Mouse (Mus musculus) activated CD4-positive, CD25-positive, alpha-beta regulatory T cell, adult 4 months (primary cell): Measurements from ENCODE around the gene a. TPM values are rescaled to one million over a fixed set of nuclear protein-coding genes. Genes with fewer than 3 reads are reported as not detected.
"Not testable (repeated sequence)": the region's sequence is repeated elsewhere in the genome, so short reads cannot be mapped to it uniquely, and the experiment has no call there.

Experiments
- ATAC-seq: one replicate; pipeline ENCODE4 v1.8.0; 2017
- polyA plus RNA-seq, 2 experiments: library from polyadenylated mRNA; unstranded; fragments of 100-300 nt; shearing (Covaris generic); gene quantifications; one replicate each; pipeline ENCODE4 v1.2.1; 2017

The a gene
- polyA plus RNA-seq, 2 experiments from 2014 or later: not detected

DNA sequence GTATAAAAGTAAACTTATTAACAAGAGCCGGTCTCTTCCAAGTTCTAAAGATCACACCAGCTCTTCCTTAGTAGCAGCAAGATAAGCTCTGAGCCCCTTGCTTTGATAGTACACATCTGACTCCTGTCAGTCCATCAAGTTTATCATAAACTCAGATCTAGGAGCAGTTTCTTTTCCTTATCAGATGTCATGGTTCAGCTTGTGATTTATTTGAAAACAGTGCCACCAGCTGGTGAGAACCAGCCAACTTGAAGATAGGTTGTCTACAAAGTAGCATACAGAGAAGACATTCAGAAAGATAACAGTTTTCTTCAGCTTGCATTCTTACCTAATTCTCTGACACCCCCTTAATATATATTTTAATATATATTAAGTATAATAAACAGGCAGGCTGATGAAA is 64.2 kb downstream of the a start:
- peak; percentile 40 for ATAC-seq

DNA sequence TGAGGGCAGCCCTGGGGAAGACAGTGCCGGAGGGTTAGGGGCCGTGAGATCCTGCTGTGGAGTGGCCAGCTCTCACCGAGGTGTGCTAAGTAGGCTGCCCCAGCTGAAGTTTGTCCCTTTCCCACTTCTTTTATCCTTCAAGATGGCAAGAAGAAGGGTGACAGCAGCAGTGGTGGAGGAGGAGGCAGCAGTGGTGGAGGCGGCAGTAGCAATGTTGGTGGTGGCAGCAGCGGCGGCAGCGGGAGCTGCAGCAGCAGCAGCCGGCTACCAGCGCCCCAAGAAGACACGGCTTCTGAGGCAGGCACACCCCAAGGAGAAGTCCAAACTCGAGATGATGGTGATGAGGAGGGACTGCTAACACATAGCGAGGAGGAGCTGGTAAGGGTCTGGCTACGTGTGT is 72.5 kb downstream of the a start:
- ATAC-seq: no peak

DNA sequence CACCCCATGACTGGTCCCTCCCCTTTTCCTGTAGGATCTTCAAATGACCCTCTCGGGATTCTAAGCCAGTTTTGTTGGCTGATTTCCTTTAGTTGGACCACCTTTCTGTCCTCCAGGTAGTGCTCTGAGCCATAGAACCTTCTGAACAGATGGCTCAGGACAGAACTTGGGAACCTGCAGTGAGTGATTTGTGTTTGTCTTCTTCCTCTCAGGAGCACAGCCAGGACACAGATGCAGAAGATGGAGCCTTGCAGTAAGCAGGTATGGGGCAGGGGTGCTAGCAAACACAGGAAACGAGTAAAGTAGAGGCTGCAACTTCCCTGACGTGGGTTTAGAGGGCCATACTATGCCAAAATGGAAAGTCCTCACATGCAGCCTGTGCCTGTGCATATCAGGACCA is 74.5 kb downstream of the a start:
- no peak for ATAC-seq

DNA sequence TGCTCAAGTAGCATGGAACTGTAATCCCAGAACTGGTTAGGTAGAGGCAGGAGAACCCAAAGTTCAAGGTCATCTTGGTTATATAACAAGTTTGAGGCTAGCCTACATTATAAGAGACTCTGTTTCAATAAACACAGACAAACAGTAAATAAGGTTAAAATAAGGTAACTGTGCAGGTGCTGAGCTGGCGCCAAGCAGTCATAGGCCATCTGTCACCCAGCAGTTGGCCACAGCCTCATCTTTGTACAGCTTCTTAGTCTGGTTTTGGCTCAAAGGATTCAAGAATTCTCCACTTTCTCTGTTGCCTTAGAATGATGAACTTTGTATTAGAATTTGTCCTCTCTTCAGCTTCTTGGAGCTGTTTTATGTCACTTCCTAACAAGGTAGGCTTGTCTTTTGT is 76.9 kb downstream of the a start:
- no peak for ATAC-seq

DNA sequence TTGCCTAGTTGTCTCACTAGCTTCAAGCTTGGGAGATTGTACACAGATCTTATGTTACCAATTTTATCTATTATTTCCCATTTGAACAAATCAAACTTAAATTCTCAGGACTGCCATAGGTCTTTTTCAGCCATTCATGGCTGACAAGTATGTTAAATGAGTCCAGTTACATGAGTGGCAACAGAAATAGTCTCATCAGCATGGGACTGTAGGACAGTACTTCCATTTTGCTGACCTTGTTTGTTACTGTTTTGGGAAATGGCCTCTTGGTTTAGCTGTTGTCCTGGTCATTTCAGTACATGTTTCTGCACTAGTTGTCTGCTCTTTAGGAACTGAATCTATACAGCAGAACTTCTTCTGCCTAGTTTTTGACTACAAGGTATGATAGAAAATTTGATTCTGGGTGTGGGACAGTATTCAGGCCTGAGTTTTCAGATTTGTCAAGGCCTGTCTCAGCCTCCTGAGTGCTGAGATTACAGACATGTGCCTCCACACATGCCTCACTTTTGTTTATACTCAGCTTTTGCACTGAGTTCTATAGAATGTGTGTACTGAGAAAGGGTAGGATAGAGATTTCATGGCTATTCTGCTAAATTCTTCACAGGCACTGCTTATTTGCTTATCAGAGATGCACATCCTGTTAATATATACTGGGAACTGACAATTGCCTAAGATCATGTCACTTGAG is 78.9 kb downstream of the a start:
- no peak for ATAC-seq

DNA sequence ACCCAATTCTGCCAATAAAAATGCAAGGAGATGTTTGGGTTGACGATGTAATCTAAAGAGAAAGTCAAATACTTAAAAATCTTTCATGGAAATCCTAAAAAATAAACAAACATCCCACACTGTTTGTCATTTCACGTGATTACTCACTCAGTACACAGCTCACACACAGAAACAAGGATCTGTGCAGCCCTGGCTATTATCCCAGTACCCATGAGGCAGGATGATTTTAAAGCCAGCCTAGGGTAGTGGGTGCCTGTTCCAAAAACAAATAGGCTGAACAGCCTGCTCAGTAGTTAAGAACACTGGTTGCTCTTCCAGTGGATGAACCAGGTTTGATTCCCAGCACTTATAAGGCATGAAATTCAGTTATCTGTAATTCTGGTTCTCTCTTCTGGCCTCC is 85.4 kb downstream of the a start:
- ATAC-seq: no peak

DNA sequence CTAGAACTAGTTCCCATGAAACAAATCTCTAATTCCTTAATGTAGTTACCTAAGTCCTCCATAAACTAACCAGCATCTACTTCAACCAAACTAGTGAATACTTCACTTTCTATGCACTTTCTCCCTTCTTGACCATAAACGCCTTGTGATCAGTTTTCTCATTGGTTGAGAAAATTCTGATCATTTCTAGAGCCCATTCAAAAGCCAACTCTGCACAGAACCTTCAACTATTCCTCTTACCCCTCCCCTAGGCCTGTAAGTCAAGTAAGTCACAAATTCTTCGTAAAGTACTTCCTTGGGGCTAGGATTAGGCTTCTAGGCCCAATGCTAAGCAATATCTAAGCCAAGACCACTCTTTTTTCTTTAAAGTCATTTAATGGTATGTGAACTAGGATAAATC is 100.4 kb downstream of the a start:
- ATAC-seq: no peak

DNA sequence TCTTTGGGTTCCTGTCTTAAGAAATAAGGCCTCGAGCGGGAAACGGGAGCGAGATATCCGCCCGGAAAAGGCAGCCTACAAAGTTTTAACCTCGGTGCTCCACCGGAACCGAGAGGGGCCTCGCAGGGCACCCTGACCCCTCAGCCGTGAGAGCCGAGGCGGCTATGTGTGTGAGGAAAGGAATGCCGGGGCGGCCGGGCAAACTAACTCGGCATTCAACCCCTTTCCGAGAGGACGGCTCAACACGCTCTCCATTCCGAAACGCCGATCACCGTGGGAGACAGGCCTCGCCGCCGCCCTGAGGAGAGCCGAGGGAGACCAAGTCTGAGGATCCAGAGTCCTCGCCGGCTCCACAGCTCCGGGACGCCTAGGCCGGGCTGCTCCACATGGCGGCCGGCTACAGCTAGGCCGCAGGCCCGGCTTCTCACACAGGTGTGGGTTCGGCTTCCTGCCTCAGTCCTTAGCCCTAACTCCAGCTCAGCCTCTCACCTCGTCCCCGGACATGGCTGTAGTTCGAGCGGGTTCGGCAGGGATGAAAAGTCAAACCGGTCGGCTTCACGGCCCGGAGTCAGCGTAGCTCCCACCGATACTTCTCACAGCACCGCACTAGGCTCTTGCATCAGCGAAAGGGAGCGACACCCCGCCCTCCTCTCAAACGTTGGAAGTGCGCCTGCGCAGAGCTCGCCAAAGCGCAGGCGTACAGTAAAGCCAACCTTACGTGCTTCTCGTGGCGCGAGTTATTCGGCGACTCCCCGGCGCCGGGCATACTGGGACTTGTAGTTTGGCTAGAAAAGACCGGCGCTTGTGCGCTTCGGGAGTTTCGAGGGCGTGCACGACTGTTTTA is 101.2 kb downstream of the a start, which contains the start of gene Eif2s2:
Gene Eif2s2, minus strand, starts transcription at position 735 of the 844 bp plus-strand sequence.
- peak; percentile 94 for ATAC-seq

DNA sequence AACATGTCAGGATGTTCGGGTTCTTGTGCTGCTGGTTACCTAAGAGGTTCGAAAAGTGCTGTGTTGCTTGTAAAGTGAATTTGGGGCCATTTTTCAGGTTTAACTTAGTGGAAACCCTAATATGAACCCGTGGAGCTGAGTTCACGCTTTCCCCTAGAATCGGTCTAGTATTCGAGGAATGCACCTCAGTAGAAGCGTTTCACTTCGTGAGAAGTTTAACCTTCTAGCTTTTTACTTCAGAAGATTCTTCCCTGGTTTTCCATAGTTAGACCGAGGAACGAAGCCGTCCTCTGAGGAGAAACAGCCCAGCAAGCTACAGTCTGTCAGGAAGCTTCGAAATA is 101.8 kb downstream of the a start:
- ATAC-seq: no peak

DNA sequence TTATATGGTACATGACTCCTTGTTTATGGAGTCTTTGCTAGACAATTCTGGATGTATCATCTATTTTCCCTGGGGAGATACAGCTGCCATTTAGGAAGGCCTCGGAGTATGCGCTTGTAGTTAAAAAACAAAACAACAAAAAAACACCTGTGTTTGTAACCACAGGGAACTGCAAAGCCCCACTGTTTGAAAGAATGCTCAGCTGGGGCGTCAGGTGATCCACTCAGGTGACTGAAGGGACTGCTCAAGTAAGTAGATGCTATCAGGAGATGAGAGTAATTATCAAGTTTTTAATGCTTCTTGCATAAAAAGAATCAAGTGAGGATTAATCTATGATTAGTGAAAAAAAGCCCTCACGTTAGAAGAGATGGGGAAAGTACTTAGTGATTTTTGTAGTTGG is 102.3 kb downstream of the a start:
- no peak for ATAC-seq

DNA sequence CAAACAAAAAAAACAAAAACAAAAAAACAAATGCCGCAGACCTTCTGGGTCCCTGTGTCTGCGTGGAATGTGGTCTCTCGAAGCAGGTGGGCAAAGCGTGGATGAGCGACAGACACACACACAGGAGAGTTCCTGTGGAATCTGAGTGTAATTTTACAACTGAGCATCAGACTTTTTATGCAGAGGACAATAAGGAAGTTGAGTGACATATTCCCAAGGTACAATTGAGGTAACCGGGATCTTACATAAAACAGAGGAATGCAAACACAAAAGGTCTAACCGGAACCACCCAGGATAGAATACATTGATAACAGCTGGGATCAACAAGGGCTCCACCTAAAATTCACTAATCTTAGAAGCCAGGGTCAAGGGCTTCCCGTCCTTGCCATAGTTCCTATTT is 107.8 kb downstream of the a start:
- ATAC-seq: not testable (repeated sequence)

DNA sequence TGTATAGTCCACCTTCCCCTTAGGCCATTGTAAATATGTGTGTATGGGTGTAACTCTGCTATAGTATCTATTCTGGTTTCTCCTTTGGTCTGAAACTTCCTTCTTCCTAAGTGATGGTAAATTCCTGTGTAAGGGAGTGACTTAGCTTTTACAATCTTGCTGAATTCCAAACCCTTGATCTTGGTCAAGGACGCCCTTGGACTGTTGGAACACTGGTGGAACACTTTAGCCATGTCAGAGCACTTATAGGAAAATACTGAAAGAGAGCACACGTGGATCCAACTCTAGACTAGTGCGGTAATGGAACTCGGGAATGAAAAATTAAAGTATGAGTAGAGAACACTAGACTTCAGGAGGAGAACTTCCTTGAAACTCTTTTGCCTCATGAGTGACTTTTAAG is 108.2 kb downstream of the a start:
- not testable (repeated sequence) for ATAC-seq

DNA sequence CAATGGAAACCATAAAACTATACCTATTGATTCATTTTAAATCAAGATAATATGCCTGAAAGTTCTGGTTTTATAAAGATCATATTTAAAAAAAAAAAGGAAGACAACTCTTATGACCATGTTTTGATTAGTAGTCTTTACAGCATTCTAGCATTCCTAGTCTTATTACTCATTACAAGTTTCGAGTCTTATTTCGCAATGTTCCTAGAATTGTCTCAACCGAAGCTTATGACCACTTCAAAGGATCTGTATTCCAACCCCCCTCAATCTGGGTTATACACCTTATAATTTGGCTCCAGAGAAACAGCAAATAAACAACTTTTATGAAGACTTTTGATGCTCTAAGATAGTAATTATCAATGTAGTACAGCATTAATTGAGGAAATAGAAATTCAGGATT is 110.9 kb downstream of the a start:
- no peak for ATAC-seq

DNA sequence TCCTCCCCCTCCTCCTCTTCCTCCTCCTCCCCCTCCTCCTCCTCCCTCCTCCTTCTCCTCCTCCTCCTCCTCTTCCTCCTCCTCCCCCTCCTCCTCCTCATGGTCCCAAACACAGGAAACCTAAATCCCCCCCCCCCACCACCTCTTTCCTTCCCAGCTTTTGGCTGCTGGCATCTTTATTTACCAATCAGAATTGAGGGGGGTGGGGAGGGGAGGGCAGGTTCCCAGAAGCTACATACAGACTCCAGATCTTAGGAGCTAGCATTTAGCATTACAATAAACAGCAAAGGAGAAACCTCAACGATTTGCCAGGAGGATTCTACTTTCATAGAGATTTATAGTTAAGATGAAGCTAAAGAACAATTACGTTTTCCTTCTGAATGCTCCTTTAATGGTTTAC is 114.6 kb downstream of the a start:
- ATAC-seq: no peak

DNA sequence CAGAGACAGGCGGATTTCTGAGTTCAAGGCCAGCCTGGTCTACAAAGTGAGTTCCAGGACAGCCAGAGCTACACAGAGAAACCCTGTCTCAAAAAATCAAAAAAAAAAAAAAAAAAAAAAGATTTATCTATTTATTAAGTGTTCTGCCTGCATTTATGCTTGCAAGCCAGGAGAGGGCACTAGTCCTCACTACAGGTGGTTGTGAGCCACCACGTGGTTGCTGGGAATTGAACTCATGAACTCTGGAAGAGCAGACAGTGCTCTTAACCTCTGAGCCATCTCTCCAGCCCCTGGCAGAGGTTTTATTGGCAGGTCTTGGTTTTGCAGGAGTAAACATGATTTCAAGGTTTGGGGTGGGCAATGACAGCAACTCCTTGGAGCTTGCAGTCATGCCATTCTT is 117.0 kb downstream of the a start:
- not testable (repeated sequence) for ATAC-seq

DNA sequence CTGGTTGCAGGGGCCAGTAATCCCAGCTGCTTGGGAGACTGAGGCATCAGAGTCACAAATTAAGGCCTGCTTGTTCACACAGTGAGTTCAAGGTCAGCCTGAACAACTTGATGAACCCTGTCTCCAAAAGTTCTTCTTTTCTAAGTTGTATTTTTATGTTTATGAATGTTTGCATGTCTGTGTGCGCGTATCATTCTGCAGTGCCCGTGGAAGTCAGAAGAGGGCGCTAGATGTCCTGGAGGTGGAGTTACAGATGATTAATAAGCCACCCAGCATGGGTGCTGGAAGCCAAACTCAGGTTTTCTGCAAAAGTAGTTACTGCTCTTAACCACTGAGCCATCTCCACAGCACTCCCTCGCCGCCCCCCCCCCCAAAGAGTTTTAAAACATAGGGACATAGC is 118.6 kb downstream of the a start:
- ATAC-seq: no peak

DNA sequence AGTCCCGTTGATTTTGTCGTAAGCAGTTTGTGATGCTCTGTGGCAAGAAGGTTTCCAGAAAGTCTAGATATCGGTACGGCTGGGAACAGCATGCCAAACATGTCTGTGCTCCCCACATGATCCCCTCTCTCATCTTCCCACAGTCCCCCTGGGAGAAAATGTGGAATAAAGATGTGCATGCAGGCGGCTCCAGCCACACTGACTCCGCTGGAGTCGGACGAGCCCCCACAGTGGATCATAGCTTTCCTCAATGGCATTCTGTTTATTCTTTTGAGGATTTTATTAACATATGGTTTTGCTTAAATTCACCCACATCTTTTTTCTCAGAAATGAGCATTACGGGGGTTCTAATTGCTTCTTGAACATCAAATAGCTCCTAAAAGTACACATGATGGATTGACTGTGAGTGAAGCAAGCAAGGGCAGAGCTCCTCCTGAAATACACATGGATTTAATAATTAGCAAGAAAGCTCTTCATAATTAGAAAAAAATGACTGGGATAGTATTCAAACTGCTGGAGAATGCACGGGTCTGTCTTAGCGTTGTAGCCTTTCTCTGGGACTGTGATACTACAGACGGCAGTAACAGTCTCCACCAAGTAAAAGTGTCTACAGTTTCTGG is 124.8 kb downstream of the a start:
- ATAC-seq: no peak

DNA sequence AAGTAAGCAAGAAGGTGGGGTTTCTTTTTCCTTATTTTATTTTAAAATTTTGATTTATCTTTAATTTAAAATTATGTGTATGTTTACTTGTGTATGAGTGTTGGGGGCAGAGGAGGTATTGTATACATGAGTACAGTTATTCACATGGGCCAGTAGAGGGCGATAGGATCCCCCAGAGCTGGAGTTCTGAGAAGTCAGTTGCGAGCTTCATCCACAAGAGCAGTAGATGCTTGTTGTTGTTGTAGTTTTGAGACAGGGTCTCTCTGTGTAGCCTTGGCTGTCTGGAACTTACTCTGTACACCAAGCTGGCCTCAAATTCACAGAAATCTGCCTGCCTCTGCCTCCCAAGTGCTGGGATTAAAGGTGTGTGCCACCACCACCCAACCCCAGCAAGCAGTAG is 125.3 kb downstream of the a start:
- ATAC-seq: no peak

DNA sequence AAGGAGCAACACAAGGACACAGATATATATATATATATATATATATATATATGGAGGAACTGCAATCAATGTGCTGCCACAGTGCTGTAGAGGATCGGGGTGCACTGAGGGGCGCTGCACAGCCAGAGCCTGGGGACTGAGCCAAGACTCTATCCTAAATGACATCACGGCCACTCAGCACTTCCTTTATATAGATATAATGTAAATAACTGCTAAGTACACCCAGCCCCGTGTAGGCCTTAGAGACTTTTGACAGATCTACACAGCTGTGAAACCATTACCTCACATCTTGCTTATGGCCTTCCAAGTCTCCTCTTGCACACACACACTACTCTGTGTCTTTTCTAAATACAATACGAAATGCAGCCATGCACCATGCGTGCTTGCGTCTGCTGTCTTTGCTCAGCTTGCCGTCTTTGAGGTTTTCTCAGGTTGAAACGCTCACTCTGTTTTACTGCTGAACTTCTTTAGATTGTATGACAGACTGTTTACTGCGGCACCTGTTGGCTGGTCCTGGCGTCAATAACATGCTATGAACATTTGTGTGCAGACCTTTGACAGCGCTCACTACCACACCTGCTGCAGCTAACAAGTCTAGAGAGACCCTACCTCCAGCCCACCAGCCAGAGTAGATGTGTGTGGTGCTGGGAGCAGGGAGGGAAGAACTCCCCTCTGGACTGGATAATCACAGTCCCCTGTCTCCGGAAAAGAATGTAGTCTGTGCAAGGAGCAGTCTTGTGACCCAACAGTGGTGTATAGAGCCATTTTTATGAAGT is 126.9 kb downstream of the a start:
- ATAC-seq: no peak

DNA sequence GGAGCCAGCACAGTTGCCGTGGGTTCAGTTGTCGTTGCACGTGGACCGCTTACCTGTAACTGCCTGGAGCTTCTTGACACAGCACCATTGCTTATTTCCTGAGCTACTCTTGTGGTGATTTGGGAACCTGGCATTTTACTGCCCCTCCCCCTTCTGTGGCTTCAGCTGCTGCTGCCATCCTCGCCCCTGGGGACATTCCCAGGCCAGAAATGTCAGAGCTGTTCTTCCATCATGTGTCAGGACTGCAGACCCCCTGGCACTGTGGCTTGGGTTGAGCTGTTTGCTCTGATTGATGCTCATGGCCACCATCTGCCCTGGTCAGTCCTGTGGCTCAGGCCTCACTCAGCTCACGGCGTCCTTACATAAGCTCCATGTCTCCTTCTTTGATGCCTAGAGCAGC is 129.7 kb downstream of the a start:
- no peak for ATAC-seq

DNA sequence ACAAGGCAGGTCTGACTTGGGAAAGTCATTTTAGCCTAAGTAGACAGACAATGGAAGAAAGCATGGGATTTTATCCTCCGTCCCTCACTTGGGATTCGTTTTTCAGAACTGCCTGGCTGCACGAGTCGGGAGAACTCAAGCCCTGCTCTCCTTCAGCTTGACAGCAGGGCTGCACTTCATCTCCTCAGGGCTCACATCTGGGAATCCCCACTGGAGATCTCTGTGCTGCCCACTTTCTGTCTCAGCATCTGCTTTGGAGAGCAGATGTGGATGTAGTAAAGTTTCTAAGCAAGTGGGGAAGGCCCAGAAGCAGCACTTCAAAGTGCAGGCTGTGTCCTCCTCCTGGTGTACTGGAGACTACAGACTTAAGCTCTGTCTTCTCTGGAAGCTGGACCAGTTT is 130.9 kb downstream of the a start:
- ATAC-seq: not testable (repeated sequence)

DNA sequence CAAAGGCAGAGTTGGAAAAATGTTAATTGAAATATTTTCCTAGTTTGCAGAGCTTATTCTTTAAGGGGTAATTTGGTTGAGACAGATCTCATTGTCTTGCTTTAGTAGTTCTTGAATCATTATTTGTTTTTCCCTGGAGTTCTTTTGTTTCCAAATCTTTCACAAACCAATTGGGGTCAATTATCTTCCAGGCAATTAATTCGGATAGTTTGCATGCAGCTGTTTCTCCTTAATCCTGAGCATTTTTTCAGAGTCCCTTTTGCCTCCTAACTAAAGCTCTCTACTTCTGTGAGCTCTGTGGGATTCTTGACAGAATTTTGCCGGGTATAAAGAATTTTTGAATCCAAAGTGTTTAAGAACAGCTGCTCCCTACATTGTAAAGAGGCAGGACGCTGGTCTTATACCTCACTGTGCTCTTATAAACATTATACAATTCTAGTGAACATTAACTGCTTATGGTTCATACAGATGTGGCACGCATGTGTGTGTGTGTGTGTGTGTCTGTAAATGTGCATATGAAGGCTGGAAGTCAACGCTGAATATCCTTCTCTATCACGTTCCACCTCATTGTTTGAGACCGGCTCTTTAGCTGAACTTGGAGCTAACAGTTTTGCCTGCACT is 134.3 kb downstream of the a start:
- no peak for ATAC-seq

DNA sequence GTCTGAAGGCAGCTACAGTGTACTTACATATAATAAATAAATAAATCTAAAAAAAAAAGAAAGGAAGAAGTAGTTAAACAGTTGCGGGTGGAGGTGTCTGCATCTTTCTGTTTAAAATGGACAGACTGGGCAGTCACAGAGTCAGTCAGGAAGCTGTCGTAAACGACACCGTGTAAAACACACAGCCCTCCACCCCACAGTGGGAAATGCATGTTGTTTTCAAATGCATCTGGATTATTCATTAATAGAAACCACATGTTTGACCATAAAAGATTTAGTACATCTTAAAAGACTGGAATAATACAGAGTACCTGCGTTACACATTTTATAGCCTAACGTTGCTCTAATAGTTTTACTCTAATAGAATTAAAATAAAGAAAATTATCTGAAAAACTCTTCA is 135.6 kb downstream of the a start:
- no peak for ATAC-seq
